Mouse (Mus musculus) liver, postnatal 0 days (tissue): Measurements from ENCODE around the gene Sult2b1.

ENCODE experiments used
- CTCF ChIP-seq: sonication (generic); IDR thresholded peaks from 2 replicates; pipeline ENCODE4 v1.5.1; 2016; ENCODE audit warnings: antibody characterized with exemption, low read depth
- EP300 ChIP-seq: IDR thresholded peaks from 2 replicates; pipeline ENCODE4 v1.6.1; 2016; ENCODE audit warnings: antibody characterized with exemption, low read depth, mild to moderate bottlenecking

DNA sequence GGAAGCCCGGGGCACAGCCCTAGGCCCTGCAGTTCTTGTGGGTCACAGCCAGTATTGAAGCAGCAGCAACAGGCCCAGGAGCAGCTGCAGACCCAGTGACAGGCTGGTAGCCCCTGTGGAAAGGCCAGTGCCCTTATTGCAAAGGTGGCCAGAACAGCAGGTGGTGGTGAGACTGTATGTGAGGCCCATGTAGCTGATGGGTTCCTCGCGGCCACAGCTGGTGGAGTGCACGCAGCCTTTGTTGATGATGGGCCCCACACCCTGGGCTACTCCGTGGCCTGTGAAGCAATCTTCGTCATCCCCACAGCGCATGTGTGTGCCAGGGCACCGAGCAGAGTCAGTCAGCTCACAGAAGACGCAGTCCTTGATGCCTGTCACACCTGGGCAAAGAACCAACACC lies 59.3 kb downstream of the Sult2b1 start:
- no peak for TF ChIP-seq CTCF
- TF ChIP-seq EP300: no peak
